Mouse (Mus musculus): ENCODE data around the gene Sema3b.
A peak's percentile ranks its signal among the peaks of the same experiment; 100 is the strongest.

Gene Sema3b

DNA sequence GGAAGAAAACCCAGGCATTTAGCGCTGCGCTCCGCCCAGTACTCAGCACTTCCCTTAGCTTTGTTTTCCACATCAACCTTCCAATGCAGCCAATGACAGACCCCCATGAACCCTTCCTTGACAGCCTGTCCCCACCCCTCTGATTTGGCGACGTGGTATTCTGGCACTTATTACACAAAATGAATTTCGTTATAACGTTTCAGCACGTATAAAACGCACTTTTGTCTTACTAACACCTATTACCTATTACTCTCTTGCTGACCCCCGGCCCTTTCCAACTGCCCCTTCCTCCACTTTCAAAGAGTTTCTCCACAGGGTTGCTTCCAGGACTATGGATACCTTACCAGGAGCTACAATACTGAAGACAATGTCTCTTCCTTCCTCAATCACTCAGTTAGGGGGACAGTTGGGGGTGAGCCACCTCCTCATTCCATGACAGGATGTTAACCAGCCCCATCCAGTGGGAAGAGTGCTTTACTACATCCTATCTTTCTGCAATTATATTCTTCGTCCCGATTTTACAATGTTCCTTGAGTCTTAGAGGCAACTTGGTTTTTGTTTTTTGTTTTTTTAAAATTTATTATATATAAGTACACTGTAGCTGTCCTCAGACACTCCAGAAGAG, 4.0 kb upstream of the Sema3b start:
- no peak for DNase-seq (ENCODE audit: low spot score)

DNA sequence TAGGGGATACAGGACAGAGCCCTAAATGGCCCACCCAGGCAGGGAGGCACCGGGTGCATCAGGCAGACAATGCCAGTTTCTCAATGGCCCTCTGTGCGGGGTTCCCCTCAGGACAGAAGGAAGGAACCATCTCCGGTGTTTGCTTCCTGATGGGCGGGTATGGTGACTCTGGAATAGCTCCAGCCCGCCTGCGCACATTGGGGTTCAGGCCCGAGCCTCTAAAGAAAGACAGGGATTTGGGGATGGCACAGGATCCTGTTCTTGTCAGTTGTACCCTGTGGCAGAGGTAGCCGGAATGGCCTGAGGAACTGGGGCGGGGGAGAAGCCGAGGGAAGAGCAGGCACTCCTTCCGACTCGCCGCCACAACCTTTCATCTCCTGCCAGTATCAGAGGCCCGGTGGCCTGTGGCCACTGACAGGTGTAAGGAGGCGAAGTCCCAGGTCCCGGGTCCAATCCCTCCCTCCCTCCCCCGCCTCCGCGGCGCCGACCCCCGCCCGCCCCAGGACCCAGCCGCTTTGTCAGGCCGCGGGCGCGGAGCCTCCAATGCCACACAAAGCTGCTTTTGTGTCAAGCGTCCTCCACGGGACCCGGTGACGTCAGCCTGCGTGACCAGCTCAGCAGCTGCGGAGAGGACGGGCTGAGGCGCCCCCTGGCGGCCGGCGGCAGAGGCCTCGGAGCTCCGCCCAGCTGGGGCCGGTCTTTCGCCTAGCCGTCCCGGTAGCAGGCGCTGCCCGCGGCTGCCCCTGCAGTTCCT, 3.3 kb upstream of the Sema3b start:
- DNase-seq (ENCODE audit: low spot score): peak; percentile 96

DNA sequence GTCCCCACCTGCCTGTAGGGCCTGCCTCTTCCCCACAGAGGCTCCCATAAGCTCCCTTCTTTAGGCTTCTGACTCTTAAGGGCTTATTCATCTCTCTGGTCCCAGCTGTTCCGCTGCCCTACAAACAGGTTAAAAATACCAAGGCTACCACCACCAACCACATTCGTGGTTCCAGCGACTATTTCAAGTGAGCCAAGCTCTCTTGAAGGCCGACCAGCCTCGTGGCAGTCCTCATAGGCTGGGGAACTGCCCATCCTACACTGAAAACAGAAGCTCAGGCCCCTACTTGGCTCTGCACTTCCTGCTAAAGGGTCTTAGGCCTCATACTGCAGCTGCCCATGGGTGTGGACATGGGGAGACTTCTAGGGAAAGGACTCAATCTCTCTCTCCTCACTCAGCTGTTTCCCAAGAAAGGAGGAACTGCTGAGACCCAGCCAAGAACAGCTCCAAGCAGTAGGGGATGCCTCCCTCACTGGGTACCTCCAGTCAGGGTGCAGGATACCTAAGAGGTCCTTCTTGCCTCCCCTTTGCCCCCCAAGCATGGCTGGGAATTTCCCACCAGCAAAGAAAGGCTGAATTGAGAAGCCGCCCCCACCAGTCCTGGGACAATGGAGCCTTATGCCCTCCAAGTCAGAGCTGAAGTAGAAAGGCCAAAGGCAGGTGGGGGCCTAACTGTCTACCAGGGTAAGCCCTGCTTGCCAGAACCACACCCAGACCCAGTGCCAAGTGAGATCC, 2.6 kb upstream of the Sema3b start:
- DNase-seq (ENCODE audit: low spot score): no peak

DNA sequence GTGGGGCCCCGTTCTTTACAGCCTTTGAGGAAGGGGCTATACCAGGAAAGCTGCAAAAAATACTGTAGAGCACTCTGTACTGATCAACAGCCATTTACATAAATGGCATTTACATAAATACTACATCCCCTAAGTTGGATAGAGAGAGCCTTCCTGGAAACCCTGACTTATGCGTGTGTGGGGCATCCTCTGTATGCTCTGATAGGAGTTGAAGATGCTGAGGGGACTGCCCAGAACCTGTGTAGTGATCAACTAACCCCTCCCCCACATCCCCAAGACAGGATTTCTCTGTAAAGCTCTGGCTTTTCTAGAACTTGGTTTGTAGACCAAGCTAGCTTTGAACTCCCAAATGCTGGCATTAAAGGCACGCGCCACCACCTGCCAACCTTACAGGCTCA, 403 bp upstream of the Sema3b start:
- no peak for DNase-seq (ENCODE audit: low spot score)

DNA sequence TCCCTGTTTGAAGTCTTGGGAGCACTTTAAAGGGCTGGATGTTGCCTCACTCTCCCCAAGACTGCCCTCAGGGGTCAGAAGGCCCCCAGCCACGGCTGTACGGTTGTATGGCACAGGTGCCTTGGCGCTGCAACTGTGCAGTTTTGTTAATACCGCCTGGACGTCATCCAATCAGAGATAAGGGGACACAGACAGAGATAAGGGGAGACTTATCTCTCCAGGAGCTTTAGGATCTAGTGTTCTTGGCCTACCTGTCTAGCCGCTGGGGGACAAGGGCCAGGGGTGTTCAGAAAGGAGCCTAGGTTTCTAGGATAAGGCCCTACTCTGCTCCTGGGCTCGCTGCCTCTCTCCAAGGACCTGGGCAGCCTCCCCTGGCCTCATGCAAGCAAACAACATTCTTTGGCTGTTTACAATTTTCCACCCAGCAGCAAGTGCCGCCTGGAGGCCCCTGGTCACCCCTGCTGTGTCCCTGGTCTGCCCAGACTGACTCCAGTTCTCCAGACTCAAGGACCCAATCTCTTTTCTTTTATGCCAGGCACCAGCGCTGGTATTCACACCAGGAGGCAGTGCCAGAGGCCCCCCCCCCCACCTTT, 1.3 kb downstream of the Sema3b start:
- DNase-seq (ENCODE audit: low spot score): no peak

DNA sequence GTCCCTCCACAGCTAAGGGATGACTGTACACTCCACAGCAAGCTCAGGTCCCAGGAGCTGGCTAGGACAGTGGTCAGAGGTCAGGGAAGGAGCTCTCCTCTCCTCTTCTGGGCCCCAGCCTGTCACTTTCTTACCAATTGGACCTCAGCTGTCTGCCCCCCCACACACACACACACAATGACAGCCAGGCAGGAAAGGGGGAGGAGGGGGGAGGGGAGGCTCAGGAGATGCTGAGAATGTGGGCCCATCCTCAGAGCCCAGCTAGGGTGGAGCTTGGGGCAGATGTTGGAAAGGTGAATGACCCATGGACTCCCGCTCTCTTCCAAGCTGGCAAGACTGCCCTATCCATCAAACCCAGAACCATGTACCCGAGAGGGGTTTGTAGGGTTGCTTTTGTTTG, 2.0 kb downstream of the Sema3b start:
- DNase-seq (ENCODE audit: low spot score): no peak

DNA sequence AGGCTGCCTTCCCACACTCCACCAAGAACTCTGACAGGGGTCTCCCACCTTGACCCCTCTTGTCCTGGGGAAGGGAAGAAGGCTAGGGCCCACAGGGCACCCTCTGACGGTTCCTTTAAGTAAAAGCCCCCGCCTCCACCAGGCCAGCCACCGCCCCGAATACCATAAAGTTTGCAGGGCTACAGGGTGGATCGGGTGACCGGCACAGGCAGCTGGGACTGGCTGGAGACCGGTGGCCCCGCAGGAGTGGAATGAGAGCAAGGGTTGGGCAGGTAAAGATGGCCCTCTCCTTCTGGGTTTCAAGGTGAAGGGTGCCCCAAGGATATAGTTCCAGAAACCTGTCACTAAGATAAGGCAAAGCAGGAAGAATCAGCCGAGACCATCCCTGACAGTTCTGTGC, 2.4 kb downstream of the Sema3b start:
- DNase-seq (ENCODE audit: low spot score): no peak

DNA sequence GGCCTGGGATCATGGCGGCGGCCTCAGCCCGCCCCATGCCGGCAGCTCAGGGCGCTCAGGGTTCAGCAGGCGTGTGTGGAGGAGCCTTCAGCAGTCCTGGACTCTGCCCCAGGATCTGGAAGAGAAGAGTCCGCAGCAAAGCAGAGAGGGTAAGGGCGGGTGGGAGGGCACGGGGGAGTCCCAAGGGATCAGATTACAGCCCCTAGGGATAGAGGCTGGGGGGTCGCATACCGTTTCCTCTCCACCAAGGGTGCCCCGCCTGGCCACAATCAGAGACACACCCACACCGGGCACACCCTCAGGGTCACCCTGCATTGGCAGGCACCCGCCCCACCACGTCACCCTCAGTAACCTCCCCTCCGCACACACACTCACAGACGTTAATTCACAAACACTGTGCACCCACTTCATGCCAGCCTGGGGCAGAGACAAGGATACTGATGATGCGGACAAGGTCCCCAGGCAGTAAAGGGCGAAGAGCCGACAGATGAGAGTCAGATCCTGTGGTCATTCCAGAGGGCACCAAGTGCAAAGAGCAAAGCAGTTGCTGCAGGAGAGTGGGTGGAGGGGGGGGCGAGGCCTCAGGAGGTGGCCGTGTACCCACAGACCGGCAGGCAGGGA, 3.9 kb downstream of the Sema3b start:
- DNase-seq (ENCODE audit: low spot score): no peak

DNA sequence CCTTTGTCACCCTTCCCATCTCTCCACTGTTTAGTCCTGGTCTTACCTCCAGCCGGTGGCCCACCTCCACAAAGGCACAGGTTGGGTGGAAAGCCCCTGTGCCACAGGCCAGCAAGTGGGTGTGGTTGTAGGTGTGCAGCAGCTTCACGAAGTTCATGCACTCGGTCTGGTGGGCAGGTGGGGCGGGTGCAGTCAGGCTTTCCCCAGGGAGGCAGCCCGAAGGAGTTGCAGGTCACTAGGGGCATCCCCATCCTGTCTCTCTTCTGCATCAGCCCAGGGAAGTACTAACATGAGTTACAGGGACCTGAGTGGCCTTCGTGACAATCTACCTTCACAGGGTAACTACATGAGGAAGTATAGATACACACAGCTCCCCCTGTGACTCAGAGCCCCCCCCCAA, 5.8 kb downstream of the Sema3b start:
- no peak for DNase-seq (ENCODE audit: low spot score)

DNA sequence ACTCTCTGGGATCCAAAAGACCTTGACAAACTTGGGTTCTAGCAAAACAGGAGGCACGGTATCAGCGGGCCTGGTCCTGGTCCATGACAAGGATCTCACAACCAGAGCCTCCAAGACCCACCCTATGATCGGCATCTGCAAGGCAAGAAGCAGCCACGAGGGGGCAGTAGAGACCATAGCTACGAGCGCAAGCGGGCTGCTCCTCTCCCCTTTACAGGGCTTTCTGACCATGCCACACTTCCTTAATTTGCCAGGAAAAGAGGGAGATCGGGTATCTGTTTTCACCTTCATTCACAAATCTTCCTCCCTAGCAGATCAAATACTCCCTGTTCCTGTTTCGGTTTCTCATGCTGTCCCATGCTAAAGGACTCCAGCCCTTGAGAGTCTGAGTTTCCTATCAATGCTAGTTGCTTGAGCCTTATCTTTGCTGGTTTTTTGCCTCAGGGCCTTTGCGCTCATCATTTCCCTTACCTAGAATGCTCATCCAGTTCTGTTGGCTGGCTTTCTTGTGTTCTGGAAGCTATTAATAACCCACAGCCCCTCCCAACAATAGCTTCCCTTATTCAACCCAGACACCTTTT, 6.9 kb downstream of the Sema3b start:
- peak; percentile 82 for DNase-seq (ENCODE audit: low spot score)

DNA sequence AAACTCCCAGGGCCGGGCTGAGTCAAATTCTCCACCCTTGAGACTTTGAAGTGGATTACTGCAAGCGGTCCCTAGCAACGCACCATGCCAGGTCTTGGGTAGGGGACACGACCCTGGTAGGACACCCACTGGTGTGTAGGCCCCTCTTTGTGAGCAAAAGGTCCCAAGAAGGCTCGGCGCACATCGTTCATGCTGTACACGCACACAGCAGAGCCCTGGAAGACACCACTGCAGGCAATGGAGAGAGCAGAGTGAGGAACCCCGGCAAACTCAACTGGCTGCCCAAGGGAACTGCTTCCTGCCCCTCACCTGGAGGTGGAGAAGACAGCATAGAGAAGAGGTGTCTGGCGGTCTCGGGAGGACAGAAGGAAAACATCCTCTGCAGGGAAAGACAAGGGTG, 7.8 kb downstream of the Sema3b start:
- no peak for DNase-seq (ENCODE audit: low spot score)

DNA sequence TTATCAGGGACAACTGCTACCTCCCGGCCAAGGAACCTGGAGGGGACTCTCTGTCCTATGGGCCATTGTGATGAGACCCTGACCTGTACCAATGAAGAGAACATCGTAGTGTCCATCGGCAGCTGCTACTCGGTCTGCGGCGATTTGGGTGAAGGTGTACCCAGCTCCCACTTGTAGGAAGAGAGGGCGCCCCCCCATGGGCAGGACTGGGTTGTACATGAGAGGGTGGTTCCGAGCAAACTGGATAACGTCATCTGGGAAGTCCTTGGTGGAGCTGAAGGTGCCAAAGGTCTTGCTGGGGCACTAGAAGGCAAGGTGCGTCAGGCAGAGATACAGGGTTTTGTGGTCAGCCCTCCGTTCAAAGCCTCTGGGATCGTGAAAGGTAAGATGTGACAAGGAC, 8.3 kb downstream of the Sema3b start:
- peak; percentile 26 for DNase-seq (ENCODE audit: low spot score)

DNA sequence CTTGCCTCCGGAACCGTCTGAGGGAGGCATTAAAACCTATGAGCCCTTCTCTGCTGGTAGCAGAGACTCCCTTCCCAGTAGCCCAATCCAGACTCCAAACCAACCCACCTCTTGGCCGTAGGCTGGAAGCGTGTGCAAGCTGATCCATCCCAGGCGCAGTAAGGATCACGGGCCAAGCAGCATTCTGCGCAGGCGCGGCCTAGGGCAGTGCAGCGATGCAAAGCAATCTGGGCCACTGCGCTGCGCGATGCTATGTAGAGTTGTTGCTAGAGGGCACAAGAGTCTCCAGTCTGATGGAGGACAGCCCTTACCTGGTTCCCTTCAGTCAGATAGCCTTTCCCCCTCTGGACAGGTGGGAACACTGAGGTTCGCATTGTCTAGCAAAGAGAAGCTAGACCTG, 9.2 kb downstream of the Sema3b start:
- DNase-seq (ENCODE audit: low spot score): no peak

DNA sequence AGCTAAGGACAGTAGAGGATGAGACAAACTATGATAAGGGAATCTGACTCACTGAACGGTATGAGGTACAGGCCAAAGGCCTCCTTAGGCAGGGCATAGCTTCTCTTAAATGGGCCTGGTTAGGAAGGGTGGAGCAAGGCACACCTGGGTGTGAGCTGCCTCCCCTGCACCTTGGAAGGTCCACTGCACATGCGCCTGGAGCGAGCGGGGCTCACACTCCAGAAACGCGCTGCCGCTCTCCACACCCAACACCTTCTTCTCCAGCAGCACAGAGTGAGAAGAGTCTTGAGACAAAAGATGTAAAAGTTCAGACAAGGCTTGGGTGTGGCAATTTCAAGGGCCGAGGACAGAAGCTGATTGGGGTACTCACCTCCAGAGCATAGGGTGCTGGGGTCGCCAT, 9.6 kb downstream of the Sema3b start:
- DNase-seq (ENCODE audit: low spot score): no peak

DNA sequence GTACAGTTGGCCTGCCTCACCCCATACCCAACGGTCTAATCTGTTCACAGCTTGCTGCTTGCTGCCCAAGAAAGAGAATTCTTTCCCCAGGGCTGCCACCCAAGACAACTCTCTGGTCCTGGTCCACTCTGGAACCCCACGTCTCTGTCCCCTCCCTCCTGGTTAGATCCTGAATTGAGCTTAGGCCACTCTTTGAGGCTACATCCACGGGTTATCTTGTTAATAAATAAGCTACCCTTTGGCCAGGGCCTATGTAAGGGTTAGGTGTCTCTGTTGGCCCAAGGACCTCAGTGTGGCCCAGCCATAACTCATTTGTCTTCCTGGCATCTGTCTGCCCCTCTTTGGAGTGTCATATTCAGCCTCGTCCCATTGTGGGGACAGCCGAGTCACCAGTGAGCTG, 10.6 kb downstream of the Sema3b start:
- no peak for DNase-seq (ENCODE audit: low spot score)

DNA sequence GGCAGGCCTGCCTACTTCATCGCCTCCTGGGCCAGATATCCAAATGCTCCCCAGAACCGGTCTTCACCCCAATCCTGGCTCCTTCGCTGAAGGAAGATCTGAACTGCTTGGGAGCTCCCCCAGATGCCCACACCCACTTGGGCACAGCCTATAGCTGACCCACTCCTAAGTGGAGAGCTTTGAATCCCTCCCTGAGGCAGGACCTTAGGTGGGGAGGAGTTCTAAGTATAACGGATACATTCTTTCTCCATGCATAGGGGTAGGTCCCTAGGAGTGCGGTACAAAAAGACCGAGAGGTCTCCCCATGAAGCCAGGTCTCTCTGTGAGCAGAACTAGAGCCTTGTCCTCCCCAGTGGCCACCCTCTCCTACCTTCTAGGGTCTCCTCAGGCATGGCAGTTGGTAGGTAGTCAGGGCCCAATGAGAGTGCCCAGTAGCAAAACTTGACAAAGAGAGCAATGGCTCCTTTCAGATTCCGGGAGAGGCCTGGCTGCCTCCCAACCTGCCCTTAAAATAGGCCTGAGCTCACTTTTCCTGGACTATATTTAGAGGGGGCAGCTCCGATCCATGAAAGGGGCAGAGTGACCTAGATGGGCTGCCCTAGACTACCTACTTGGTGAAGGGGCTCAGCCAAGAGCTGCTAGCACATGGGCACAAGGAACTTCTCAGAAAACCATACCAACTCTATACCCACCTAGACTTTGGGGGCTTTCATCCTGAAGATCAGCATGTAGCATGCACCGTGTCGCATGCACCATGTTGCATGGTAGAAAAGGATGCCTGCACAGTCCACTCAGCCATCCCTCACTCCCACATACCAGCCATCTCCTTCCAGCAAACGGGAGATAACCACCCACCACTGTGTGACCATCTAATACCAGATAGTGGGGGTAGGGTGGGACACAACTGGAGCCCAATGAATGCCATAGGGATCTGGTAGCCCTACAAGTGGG, 12.1 kb downstream of the Sema3b start:
- no peak for DNase-seq (ENCODE audit: low spot score)

DNA sequence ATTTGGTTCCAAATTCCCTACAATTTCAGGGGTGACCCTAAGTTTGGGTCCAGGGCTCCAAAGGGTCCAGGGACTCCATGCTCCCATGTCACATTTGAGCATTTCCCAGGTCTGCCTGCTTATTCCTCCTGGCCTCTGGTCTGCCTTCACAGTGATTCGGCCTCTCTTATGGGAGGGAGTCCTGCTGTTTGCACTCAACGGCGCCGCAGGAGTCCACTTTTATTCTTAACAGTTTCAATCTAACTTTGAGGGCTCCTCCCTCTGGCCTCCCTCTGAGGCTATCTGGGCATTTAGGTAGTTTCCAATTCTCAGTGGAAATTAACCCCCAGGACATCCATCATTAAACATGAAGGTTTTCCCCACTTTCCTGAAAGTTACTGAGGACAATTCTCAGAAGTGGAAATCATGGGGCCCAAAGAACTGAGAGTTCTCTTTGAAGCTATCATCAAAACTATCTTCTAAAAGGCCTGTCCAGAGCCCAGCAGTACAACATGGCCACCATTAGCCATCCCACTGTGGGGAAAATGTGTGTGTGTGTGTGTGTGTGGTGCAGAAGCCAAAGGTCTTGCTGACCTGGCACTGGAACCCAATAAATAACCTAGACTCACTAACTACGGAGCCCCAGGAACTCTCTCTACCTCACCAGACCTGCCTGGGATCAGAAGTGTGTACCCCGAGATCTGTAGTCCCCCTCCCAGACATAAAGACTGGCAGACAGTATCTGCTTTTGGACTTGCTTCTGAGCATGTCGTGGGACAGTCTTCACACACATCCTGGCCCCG, 14.6 kb downstream of the Sema3b start:
- DNase-seq (ENCODE audit: low spot score): no peak

DNA sequence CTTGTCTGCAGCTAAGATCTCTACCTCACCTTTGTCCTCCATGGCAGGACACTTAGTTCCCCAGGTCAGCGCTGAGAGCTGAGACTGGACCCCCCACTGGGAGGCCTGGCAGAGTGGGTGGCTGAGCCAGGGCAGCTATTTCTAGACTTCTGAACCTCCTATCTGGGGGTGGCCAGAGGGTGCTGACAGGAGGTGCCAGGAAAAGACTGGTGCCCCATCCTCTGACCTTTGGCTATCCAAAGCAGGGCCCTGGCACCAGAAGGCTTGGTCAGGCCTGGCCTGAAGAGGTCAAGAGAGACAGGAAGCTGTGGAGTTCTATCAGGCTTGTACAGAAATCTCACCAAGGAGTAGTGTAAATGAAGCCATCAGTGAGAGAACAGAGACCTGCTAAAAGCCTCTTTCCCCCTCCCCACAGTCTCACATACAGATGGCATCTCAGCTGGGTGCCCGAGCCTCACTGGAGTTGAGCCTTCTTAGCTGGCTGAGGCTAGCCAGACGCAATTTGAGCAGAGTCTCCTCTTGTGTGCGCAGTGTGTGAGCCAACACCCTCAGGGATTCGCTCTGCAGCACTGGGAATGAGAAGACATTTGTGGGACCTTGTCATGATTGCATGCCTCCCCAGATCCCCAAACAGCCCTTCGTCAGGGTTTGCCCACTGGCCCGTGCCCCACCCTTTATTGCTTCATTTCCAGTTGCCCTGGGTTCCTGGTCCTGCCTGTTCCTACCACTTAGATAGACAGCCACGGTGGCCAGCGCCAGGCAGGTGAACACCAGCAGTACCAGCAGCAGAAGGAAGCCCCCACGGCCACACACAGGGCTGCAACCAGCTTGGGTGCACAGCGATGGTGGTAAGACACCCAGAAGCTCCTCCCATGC, 15.7 kb downstream of the Sema3b start:
- no peak for DNase-seq (ENCODE audit: low spot score)

DNA sequence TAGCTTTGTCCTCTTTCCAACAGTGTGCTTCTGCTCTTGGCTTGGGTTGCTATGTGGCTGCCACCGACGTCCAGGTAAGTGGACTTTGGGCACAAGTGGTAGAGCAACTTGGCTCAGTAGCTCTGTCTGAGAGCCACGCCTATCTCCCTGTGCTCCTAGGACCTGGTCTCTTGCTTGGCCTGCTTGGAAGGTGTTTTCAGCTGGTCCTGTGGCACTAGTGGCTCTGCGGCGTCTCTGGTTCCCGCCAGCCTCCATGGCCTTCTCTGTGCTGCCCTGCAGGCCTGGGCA, 18.3 kb downstream of the Sema3b start:
- no peak for DNase-seq (ENCODE audit: low spot score)

Data from T-cell, adult 2 months (primary cell).